Mouse (Mus musculus) liver, embryonic 14 days (tissue): Measurements from ENCODE around the gene Mfsd14b. TPM values are rescaled to one million over a fixed set of nuclear protein-coding genes. Genes with fewer than 3 reads are reported as not detected.

Source experiments
- polyA plus RNA-seq: library from polyadenylated mRNA; depleted of rRNA; stranded (reverse); fragments of >200 nt; gene quantifications from 2 replicates; pipeline ENCODE4 v1.2.3, GENCODE M21; 2012; rRNA removed

Mfsd14b gene
- 15.9 and 17.6 TPM in 2 replicates for polyA plus RNA-seq

GRCm38 (mm10) chr13:65112459-65113110, at the start of gene Mfsd14b:
Gene Mfsd14b, minus strand, starts transcription at chr13:65112975.

GRCm38 (mm10) chr13:65149940-65150339, 37.2 kb upstream of the Mfsd14b start, which contains the start of gene Olfr466:
Gene Olfr466, plus strand, starts transcription at chr13:65150240.

GRCm38 (mm10) chr13:65137789-65138188, 25.0 kb upstream of the Mfsd14b start, which contains the start of gene Olfr465-ps1:
Gene Olfr465-ps1, plus strand, starts transcription at chr13:65138089.

GRCm38 (mm10) chr13:65052660-65053059, 60.1 kb downstream of the Mfsd14b start, which contains the start of gene Prss47:
Gene Prss47, minus strand, starts transcription at chr13:65052760.

GRCm38 (mm10) chr13:65032758-65033157, 80.0 kb downstream of the Mfsd14b start, which contains the start of gene Spata31d1c:
Gene Spata31d1c, plus strand, starts transcription at chr13:65033058.

Other genes starting within 250 kb of the Mfsd14b start
- under 0.01 TPM in 1 of 2 replicates, not detected in the other for gene Cntnap3, start 209.0 kb downstream of the Mfsd14b start, polyA plus RNA-seq
- gene Spata31, start 195.6 kb downstream of the Mfsd14b start, polyA plus RNA-seq: not detected in 2 replicates
- gene Spata31d1c, start 79.9 kb downstream of the Mfsd14b start, polyA plus RNA-seq: not detected in 2 replicates
- gene Prss47, start 60.2 kb downstream of the Mfsd14b start, polyA plus RNA-seq: not detected in 2 replicates
- not detected in 2 replicates for gene Olfr465-ps1, start 25.1 kb upstream of the Mfsd14b start, polyA plus RNA-seq
- not detected in 2 replicates for gene Olfr466, start 37.3 kb upstream of the Mfsd14b start, polyA plus RNA-seq
- not detected in 2 replicates for gene Nlrp4f, start 93.0 kb upstream of the Mfsd14b start, polyA plus RNA-seq
- not detected in 2 replicates for gene Gm10775, start 146.6 kb upstream of the Mfsd14b start, polyA plus RNA-seq
- 7.2 and 8.2 TPM in 2 replicates for gene Zfp369, start 165.8 kb upstream of the Mfsd14b start, polyA plus RNA-seq